Mouse (Mus musculus): ENCODE measurements around the gene Styk1.

DNA sequence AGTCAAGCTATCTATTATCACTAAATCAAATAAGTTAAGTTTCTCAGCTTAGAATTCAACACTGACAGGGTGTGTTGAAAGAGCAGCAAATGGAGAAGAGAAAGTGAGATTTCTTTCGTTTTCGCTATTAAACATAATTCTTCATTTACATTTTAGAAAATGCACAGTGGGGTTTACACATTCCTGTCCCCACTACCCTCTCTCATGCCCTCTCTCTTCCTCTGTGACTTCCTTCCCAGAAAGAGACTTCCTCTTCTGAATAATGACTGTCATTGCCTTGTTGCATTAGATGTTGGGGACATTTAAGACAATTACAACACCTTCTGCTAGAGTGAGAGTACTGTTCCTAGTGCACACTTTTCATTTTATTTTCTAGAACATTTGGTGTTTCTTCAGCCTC, 83.8 kb downstream of the Styk1 start:
- TF ChIP-seq POLR2A (IDR thresholded peaks at IDR 0.05; ENCODE audit: insufficient read depth, low read depth, low read length) (no peak), CTCF (IDR thresholded peaks at IDR 0.05; ENCODE audit: insufficient read depth, low read depth, low read length) (no peak)

All from olfactory bulb, adult 2 months (tissue).